Mouse (Mus musculus): ENCODE data around the gene Mybph.

DNA sequence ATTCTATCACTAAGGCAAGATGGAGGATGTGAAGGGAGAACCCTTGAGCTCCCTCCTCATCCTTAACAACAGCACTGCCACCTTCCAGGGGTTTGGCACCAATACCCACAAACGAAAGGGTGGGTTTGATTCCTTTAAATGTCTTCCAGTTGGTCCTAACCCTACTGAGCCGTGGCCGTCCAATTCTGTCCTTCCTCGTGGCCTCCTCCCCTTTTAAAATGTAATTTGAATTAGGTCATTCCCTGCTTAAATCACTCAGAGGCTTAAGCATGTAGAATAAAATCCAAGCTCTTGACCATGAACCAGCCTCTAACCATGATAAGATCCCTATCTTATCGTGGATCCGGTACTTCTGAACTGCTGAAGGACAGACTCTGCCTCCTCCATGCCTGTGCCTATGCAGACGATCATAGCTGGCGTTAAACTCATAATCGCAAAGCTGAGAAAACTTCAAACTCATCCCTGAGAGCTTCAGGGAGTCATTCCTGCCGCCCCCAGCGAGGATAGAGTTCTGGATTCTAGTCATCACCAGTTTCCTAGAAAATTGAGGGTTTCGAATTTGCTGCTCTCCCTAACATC is 31.5 kb downstream of the Mybph start:
- no peak for TF ChIP-seq CTCF (IDR thresholded peaks at IDR 0.05; ENCODE audit: insufficient read depth, low read length)
- TF ChIP-seq POLR2A (IDR thresholded peaks at IDR 0.05; ENCODE audit: borderline replicate concordance, extremely low read depth, low read depth, low read length), result no peak
